Mouse (Mus musculus) lung, postnatal 25 days (tissue): ENCODE data around the gene 2610021A01Rik.
A peak's percentile ranks its signal among the peaks of the same experiment; 100 is the strongest.
"Not testable (repeated sequence)": the region's sequence is repeated elsewhere in the genome, so short reads cannot be mapped to it uniquely, and the experiment has no call there.

Source experiments
- DNase-seq: peaks from one replicate; pipeline ENCODE4 v3.0.0; 2022; ENCODE audit warnings: low spot score

2610021A01Rik gene

DNA sequence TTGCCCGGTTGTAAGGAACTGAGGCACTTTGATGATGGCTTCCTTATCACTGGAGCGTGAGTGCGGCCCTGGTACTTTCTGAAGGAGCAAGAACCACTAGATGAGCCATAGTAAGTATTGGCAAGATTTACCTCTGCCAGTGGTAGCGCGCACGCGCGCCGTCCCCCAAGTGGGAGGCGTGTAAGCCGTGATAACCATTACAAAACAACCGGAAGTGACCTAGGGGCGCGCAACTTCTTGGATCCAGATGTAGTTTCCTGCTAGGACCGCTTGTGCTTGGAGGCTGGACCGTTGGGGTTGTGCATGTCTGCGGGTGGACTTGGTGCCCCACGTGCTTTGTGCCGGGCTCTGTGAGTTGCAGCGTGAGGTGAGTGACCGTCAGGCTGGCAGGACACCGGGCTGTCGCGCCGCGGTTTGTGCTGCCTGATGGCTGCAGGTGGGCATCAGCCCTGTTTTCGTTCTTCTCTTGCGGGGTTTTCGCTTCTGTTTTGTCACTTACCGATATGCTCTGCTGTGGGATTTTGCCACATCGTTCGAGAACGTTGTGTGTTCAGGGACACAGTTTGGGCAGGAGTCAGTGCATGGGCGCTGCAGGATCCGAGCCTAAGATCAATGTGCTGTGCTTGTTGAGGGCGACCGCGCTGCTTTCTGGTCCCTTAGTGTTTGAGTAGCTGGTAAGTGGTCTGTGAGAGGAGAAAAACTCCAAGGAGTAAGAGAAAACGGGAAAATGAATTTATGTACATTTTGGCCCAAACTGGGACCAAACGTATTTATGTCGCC is at the start of gene 2610021A01Rik:
Gene 2610021A01Rik (plus strand): TSS at position 197 of the 780 bp plus-strand sequence.
- peak; percentile 94 for DNase-seq

DNA sequence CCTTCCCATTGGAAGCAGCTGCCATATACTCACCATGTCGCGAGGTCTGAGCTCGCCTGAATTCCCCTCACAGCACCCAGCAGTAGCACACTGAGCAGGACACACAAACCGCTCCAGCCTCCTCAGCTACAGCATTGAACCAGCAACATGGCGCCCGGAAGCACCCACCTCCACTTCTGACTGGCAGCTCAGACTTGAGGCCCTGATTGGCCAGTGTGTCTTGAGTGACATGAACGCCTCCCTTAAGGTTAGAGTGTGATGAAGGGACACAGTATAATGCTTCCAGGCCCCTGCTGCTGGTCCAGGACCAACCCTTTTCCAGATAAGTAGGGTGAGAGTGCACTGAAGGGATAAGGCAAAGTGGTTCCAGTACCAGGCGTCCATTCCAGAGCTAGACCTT is 38.3 kb upstream of the 2610021A01Rik start:
- DNase-seq = no peak

DNA sequence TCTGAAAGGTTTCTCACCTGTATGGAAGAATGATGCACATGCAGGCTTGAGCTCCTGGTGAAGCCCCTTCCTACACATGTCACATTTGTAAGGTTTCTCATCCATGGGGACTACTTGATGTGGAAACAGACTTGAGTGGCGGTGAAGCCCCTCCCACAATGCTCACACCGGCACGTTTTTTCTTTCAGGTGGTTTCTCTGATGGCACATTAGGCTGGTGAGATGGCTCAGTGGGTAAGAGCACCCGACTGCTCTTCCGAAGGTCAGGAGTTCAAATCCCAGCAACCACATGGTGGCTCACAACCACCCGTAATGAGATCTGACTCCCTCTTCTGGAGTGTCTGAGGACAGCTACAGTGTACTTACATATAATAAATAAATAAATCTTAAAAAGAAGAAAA is 25.5 kb upstream of the 2610021A01Rik start, which contains the start of gene Gm6871:
Gene Gm6871 (minus strand): TSS at position 101 of the 400 bp plus-strand sequence.
- DNase-seq = not testable (repeated sequence)

DNA sequence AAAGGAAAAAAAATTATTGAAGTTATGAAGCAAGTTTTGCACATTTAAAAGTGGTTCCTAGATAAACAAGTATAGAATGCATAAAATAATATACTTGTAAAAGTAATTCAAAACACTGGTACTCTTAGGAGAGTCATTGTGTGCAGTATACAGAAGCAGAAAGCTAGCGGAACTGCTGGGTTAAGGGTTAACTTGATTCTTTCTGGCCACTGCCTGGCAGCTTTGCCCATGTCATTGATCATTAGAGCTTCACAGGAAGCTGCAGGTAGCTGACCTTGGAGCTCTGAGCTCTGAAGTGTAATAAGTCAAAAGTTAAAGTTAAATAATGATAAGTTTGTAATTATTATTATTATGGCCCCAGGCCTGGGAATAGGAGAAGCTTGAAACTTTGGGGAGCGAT is 21.1 kb upstream of the 2610021A01Rik start:
- no peak for DNase-seq

DNA sequence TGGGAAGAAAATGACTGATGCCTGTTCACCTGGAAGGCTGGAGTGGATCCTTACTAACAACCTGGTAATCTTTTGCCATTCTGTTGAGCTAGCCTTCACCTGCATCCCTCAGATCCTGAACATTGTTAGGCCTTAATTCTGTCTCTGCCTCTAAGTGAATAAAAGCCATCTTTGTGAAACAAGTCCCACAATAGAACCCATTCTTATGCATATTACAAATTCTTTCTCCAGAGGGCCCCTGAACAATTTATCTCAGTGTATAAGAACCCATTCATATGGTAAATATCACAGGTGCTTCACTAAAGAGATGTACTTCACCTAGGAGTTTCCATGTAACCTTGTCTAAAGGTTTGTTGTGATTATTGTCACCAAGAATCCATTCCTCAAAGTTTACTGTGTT is 17.0 kb upstream of the 2610021A01Rik start:
- no peak for DNase-seq

DNA sequence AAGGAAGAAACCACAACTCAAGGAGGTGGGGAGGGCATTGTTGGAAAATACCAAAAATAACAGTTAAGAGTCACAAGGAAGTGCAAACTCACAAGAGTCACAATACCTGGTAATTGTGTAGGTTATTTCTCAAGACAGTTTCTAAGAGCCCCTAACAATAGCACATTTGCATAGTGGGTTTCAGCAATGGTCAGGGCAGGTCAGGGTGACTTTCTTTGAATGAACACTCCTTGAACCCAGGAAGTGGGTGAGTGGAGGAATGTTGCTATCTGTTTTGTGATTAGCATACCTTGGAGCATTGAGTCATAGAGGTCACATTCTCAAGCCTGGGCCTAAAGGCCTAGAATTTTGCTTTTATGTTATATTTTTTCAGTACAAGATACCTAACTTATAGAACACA is 11.2 kb upstream of the 2610021A01Rik start:
- DNase-seq = not testable (repeated sequence)

DNA sequence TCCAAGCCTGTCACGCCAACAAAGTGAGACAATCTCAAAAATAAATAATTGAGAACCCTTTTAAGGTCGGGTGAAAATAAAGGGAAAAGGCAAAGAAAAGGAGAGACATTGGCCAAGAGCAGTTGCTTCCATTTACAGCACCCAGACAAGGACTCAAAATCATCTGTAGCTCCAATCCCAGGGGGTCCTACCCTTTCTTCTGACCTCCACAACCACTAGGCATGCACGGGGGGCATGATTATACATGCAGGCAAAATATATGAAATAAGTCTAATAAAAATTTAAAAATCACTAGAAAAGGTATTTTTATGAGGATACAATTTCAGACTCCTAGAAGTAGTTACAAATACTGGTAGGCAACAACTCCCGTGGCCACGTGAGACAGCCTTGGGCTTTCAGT is 415 bp upstream of the 2610021A01Rik start:
- no peak for DNase-seq

DNA sequence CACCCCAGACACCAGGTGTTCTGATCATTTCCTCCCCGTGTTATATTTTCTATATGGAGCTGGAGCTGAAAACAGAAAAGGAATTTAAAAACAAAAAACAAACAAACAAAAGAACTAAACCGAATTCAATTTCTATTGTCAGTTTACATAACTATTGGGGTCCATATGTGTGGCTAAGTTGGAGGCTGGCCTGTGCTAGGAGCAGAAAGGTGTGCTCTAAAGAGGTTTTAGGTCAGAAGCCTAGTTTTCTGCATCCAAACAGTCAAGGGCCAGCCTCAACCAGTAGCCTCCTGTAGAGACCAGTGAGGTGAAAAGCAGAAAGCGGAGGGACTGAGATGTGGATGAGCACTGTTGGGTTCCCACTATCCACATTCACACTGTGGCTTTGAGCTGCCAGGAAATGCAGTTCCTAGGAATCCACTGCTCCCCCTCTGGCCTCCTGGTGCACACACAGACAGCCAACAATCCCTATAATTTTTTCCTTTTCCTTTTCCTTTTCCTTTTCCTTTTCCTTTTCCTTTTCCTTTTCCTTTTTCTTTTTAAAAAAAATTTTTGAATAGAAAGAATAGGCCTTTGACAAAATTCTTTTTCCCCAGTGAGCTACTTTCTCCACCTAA is 1.0 kb downstream of the 2610021A01Rik start:
- no peak for DNase-seq

DNA sequence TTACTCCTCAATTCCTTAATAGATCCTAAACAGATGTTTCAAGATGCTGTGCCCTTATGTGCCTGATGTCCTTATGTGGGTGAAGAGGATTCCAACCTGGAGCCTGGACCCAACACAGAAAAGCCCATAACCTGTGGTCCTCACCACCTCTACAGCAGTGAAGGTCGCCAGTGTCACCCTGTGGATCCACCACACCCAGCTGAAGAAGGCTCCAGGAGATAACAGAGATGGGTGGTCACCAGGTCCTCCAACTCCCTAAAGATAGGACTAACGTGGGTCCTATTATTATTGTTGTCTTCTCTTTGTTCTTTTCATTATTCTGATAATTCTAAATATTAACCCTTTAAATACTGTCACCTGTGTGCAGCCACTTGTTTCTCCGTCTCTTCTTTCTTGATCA is 12.6 kb downstream of the 2610021A01Rik start:
- DNase-seq = no peak

DNA sequence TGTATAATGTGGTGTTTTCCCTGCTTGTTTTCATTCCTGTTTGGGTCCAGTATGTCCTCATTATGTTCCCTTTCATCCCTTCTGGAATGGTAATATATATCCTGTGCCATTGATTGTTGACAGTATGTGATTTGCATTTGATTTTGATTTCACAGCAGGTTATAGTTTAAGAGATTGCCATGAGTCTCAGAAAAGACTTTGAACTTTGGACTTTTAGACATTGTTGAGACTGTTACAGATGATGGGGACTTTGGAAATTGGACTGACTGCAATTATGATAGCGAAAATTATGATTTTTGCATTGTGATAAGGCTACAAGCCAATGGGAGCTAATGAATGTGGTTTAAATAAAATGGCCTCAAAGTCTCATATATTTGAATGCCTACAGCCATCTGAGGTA is 17.2 kb downstream of the 2610021A01Rik start:
- DNase-seq = not testable (repeated sequence)

DNA sequence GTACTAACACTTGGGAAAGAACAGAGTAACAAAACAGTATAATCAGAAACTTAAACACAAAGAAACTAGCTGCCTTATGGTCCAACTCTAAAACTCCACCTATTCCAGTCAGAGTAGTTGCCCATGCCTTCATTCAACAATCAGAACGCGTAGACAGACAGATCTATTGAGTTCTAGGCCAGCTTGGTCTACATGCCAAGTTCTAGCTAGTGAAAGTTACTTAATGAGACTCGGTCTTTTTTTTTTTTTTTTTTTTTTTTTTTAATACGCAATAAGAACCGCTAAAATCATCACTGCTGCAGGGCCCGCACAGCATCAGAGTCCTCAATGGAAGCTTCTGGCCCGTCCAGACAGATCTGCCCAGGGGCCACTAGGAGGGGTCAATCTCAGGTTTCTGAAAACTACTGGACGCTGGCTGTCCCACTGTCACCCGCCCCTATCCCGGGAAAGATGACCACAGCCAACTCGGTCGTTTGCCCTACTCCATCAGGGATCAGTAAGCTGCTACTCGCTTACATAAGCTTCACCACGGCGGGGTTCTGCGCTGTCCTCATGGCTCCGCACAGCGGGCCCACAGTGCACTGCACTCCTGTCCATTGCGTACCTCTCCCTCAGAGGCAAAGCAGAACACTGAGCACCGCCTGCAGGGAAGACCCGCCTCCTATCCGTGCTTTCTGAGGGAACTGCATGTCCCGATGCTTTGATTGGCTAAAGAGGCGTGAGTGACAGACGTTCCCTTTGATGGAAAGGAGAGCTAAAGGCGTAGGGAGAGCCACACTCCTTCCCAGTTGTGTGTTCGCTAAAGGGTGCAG is 33.6 kb downstream of the 2610021A01Rik start, which contains the start of gene Zfp788:
Gene Zfp788 (plus strand): TSS at position 795 of the 812 bp plus-strand sequence.
- peak; percentile 97 for DNase-seq

DNA sequence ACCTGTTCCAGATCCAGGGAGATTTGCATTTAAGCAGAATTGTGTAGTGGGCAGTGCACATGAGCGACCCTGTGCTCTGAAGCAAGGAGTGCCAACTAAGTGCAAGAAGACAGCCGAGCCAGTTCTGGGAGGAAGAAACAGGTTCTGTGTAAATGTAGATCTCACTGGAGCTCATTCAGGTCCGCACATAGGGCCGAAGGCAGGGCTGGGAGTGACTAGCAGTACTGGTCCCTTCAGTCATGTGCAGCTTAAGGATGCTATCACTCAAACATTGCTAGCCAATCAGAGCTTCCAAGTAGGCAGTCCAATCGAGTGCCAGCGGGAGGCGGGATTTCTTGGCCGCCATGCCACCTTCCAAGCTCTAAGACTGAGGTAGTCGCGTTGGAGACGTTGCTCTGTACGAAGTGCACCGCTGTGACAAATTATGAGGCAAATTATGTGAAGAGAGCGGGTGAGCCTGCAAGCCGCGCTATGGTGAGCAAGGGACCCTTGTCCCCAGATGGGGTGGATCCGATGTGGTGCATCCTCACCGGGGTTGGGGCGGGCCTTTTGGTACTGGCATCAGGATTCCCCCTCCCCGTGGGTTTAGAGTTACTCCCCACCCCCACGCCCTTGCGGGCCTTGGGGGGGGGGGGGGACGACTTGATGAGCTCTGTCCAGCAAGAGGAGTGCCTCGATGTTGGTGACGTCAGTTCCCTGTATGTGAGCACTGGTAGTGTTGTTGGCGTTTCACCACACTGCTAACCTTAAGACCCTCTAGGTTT is 34.4 kb downstream of the 2610021A01Rik start:
- DNase-seq = peak; percentile 95

DNA sequence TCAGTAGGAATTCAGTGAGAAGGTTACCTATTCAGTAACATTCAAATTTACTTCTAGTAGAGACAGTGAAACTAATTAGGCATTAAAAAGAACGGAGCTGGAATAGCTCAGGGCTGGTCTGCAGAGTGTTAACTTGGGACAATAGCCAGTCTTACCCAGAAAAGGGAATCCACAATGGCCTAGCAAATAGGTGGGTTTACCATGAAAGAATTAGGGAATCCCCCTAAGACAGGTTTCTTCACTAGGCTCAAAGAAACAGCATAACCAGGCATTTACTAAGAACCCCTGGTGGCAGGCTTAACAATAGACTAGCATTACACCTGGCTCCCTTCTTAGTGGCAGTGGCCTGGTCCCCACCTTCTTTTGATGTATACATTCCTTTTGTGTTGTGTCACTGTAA is 75.3 kb downstream of the 2610021A01Rik start:
- not testable (repeated sequence) for DNase-seq
